Mouse (Mus musculus): ENCODE measurements around the gene Vmn1r47.

DNA sequence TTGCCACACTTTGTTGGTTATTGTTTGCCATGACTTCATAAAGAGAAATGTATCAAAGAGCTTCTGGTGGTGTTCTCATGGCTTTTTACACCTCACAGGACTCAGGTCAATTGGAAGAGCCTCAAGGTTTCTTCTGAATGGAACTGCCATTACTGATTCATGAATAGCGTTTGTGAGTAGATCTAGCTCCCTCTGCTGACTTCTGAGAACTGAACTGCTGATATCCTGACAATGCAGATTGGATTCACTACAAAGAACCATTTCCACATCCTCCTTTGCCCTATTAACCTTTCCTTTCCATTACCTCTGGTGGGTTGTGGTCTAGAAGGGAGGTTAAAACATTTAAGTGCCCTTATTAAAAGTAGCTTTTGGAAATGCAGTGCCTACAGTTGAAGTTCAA, 30.0 kb upstream of the Vmn1r47 start:
- TF ChIP-seq ZC3H11A (IDR thresholded peaks at IDR 0.05; ENCODE audit: borderline replicate concordance, low read depth, low read length) = no peak
- TF ChIP-seq MAFK (IDR thresholded peaks at IDR 0.05; ENCODE audit: insufficient read depth, low read depth, low read length) = no peak

All from ES-E14 (cell line).